Mouse (Mus musculus): Measurements from ENCODE around the gene Pbx4. TPM values are rescaled to one million over a fixed set of nuclear protein-coding genes. Genes with fewer than 3 reads are reported as not detected.

The Pbx4 gene
- total RNA-seq, 2 experiments from 2014 or later = 15.1 to 18.3 TPM

DNA sequence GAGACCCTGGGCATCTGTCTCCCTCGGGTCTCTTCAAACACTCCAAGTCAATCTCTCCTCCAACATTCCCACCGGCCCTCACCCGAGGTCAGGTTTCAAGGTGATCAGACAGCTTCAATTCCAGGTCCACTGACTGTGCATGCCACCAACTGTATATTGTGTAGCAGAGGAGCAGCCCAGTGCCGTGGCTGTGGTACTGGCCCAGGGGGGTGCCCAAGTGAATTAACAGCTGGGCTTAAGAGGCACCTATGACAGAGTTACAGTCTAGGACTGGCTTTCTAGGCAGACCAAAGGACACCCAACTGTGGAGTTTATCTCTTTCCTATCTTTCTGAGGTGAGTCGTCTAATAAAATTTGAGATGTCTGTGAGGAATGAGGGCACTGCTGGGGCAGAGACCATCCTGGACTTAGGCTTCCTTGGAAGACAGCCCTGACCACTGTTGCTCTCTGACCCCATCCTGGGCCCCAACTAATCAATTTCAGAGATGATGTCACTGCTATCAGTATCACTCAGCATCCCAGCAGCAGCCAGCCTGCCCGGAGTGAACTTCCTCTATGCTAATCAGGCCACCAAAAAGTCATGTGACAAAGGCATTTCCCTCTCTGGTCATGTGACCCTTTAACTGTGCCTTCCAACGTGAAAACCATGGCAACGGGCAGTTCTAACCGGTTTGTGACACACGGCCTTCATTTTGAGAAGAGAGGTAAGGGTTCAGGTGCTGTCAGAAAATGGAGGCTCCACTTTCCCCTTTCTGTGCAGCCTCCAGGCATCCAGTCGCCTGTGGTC, 87.8 kb downstream of the Pbx4 start:
- DNase-seq (ENCODE audit: low spot score in 2 of 2) = peak in 1 of 2 experiments; percentile 41
- Histone ChIP-seq H3K27ac (peak overlapping the region; percentile 72), H3K4me3 (no peak overlapping the region)
- TF ChIP-seq CTCF (conservative IDR thresholded peaks at IDR 0.05) = no peak

DNA sequence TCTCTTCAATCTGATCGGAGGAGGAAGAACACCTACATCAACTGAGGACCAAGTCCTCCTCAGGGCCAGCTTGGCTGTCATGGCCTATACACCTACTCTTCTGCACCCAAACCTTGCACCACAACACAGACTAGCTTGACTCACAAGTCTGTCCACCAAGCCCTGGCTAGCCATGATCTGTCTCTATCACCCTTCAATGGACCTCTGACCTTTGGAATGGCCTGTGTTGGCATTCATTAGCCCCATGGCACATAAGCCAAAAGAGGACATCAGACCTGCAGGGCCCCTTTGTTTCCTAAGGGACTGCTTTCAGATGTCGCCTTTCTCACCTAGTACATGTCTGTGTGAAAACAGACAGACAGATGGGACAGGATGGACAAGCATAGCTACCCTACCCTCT, 88.8 kb downstream of the Pbx4 start:
- no peak for TF ChIP-seq CTCF (conservative IDR thresholded peaks at IDR 0.05)
- Histone ChIP-seq H3K4me3 (no peak overlapping the region), H3K27ac (peak overlapping the region; percentile 72; the same call in 1 of the 2 replicates)
- no peak for DNase-seq (ENCODE audit: low spot score in 2 of 2)

Other genes with a start within 250 kb of the Pbx4 start
- gene Zfp868, start 206.9 kb upstream of the Pbx4 start, total RNA-seq (2021) = 10 to 100 TPM; 19.1 to 19.8 TPM
- gene Zfp964, start 178.0 kb upstream of the Pbx4 start, total RNA-seq (2021) = 1 to 10 TPM; 4.8 to 5.6 TPM
- 10 to 100 TPM; 20.1 to 20.6 TPM for gene Zfp869, start 121.8 kb upstream of the Pbx4 start, total RNA-seq (2021)
- 1 to 10 TPM; 4.3 to 5.1 TPM for gene Zfp963, start 82.5 kb upstream of the Pbx4 start, total RNA-seq (2021)
- 1 to 10 TPM; 2.8 to 3.5 TPM for gene Gm20422, start 57.6 kb upstream of the Pbx4 start, total RNA-seq (2021)
- gene Atp13a1, start 41.3 kb upstream of the Pbx4 start, total RNA-seq (2021) = 10 to 100 TPM; 40.3 to 41.3 TPM
- gene Zfp866, start 41.3 kb upstream of the Pbx4 start, total RNA-seq (2021) = 10 to 100 TPM; 28.2 to 28.5 TPM
- 10 to 100 TPM; 11.1 to 15.7 TPM for gene Gmip, start 23.8 kb upstream of the Pbx4 start, total RNA-seq (2021)
- gene Lpar2, start 10.1 kb upstream of the Pbx4 start, total RNA-seq (2021) = under 1 TPM; 0.47 to 0.64 TPM
- under 1 TPM; 0.69 to 0.72 TPM for gene Cilp2, start 55.2 kb downstream of the Pbx4 start, total RNA-seq (2021)
- under 1 TPM in 1 of 2 experiments, not detected in 1; 0.64 TPM for gene Tssk6, start 69.7 kb downstream of the Pbx4 start, total RNA-seq (2021)
- 100 to 1,000 TPM; 154 to 157 TPM for gene Ndufa13, start 70.1 kb downstream of the Pbx4 start, total RNA-seq (2021)
- 10 to 100 TPM; 29.3 to 32.5 TPM for gene Yjefn3, start 70.2 kb downstream of the Pbx4 start, total RNA-seq (2021)
- 10 to 100 TPM; 29.7 to 32.4 TPM for gene Gatad2a, start 163.9 kb downstream of the Pbx4 start, total RNA-seq (2021)
- 10 to 100 TPM; 73.6 to 74.3 TPM for gene Mau2, start 210.2 kb downstream of the Pbx4 start, total RNA-seq (2021)
- gene Sugp1, start 210.3 kb downstream of the Pbx4 start, total RNA-seq (2021) = 10 to 100 TPM; 56.1 to 56.9 TPM
- 1 to 10 TPM; 3.1 to 7.4 TPM for gene Tm6sf2, start 240.4 kb downstream of the Pbx4 start, total RNA-seq (2021)

All from layer of hippocampus, adult 2 months (tissue).